Mouse (Mus musculus) megakaryocyte, embryonic 14.5 days (primary cell): ENCODE data around the gene Myadml2. TPM values are rescaled to one million over a fixed set of nuclear protein-coding genes. Genes with fewer than 3 reads are reported as not detected.

Experiments used
- H3K27me3 ChIP-seq: replicated peaks from 2 replicates; pipeline ENCODE3; 2012; ENCODE audit warnings: inconsistent platforms
- H3K36me3 ChIP-seq: replicated peaks from 2 replicates; pipeline ENCODE3; 2012; ENCODE audit warnings: low read length, inconsistent platforms, mixed read lengths
- H3K4me1 ChIP-seq: 2 replicates; pipeline ENCODE4 v1.6.1; 2012; ENCODE audit warnings: inconsistent platforms
- H3K4me3 ChIP-seq: replicated peaks from 2 replicates; pipeline ENCODE3; 2012; ENCODE audit warnings: moderate library complexity, mild to moderate bottlenecking, inconsistent platforms
- H3K9me3 ChIP-seq: 2 replicates; pipeline ENCODE4 v1.6.1; 2012; ENCODE audit warnings: inconsistent platforms
- FLI1 ChIP-seq: IDR thresholded peaks from 2 replicates; pipeline ENCODE4 v1.6.1; 2012; ENCODE audit warnings: low read length, inconsistent platforms, mixed read lengths
- GATA1 ChIP-seq: IDR thresholded peaks from 3 replicates; pipeline ENCODE4 v1.6.1; 2012; ENCODE audit warnings: mixed read lengths, low read length, inconsistent platforms, borderline replicate concordance
- polyA plus RNA-seq: library from polyadenylated mRNA; stranded (reverse); fragments of >175 nt; gene quantifications from 2 replicates; pipeline ENCODE4 v1.2.3, GENCODE M21; 2012; ENCODE audit warnings: low replicate concordance; ENCODE audit not compliant: insufficient read depth

Myadml2 gene
- polyA plus RNA-seq, 1 experiment = 0.44 TPM

DNA sequence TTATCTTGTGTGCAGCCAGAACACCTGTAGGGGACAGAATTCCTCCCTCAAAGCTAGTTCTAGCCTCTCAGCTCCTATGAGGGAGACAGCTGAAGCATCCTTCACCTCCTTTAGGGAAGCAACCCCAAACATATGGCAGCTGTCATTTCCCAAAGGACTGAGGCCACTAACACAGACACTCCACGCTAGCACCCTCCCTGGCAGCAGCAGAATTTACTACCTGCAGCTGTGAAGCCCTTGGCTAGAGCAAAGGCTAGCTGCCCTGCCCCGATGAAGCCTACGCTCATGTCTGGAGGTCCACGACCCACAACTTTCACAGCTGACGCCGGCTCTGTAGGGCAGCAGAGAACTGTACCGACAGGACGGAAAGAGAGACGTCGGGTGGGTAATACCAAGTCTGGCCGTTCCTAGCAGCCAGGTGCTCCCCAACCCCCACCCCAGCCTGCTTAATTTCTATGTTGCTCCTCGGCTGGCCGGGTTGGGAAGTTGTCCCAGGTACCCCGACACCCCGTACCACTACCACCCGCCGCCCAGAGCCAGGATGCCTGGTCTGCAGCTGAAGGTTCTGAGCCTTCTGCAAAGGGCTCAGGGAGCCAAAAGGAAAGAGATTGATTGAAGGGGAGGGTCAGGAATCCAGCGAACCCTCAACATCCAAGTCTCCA, 4.9 kb downstream of the Myadml2 start:
- TF ChIP-seq FLI1 = no peak
- no peak for TF ChIP-seq GATA1
- peaks cover 51% of the 10 kb centered on the region for H3K4me1 ChIP-seq
- H3K27me3 ChIP-seq = peaks cover 10% of the 10 kb centered on the region

DNA sequence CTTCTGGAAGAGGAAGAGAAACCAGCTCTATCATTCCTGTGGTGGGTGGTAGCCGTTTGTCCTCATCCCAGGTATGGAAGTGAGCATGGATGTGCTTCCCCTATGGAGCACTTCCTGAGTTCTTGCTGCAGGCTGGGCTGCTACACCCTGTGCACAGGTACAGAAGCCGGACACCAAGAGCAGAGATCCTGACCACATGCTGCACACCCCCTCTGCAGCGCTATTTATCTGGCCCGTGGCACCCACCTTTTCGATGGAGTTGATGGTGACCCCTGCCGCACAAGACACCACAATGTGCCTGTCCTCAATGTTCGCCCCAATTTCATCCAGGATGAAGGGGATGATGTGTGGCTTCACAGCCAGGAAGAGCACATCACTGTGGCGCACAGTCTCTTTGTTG, 6.1 kb downstream of the Myadml2 start:
- Histone ChIP-seq H3K27me3 (peaks cover 8% of the 10 kb centered on the region), H3K36me3 (peaks cover 27% of the 10 kb centered on the region), H3K4me1 (peaks cover 47% of the 10 kb centered on the region), H3K9me3 (no peaks in the 10 kb centered on the region), H3K4me3 (peak overlapping the region; percentile 51)
- no peak for TF ChIP-seq FLI1
- no peak for TF ChIP-seq GATA1

More for the DNA sequence above, 4.9 kb downstream of the Myadml2 start:
- Histone ChIP-seq H3K9me3 (no peaks in the 10 kb centered on the region), H3K4me3 (peak overlapping the region; percentile 93), H3K36me3 (peaks cover 19% of the 10 kb centered on the region)

- peaks cover 6% of the 10 kb centered on the region for H3K27me3 ChIP-seq
- peak overlapping the region; percentile 5 for H3K4me3 ChIP-seq
- TF ChIP-seq GATA1 (no peak), FLI1 (no peak)
- peaks cover 28% of the 10 kb centered on the region for H3K36me3 ChIP-seq
- H3K4me1 ChIP-seq = peaks cover 47% of the 10 kb centered on the region
- H3K9me3 ChIP-seq = no peaks in the 10 kb centered on the region
Measured at GRCm38 (mm10) chr11:120641255-120641654, 6.7 kb downstream of the Myadml2 start.

DNA sequence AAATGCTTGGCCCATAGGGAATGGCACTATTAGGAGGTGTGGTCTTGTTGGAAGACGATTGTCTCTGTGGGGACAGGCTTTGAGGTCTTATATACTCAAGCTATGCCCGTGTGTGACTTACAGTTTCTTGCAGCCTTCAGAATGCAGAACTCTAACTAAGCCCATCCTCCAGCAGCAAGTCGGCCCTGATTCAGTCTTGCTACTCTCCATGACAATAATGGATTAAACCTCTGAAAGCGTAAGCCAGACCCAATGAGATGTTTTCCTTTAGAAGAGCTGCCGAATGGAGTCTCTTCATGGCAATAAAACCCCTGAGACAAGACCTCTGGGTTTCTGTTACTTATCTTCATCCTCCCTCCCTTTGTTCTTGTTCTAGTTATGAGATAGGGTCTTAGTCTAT, 13.1 kb downstream of the Myadml2 start:
- H3K4me3 ChIP-seq = no peak overlapping the region
- H3K36me3 ChIP-seq = peaks cover 21% of the 10 kb centered on the region
- H3K27me3 ChIP-seq = no peaks in the 10 kb centered on the region
- no peaks in the 10 kb centered on the region for H3K9me3 ChIP-seq
- H3K4me1 ChIP-seq = peaks cover 58% of the 10 kb centered on the region
- no peak for TF ChIP-seq FLI1

GRCm38 (mm10) chr11:120633520-120634343, 14.2 kb downstream of the Myadml2 start, which contains the start of gene Mafg:
Gene Mafg, minus strand, starts transcription at chr11:120633600.
- TF ChIP-seq GATA1 = no peak
- TF ChIP-seq FLI1 = no peak
- Histone ChIP-seq H3K36me3 (peaks cover 23% of the 10 kb centered on the region), H3K9me3 (no peaks in the 10 kb centered on the region), H3K27me3 (no peaks in the 10 kb centered on the region), H3K4me3 (peak within 1 kb of the TSS; percentile 93), H3K4me1 (peaks cover 69% of the 10 kb centered on the region)

DNA sequence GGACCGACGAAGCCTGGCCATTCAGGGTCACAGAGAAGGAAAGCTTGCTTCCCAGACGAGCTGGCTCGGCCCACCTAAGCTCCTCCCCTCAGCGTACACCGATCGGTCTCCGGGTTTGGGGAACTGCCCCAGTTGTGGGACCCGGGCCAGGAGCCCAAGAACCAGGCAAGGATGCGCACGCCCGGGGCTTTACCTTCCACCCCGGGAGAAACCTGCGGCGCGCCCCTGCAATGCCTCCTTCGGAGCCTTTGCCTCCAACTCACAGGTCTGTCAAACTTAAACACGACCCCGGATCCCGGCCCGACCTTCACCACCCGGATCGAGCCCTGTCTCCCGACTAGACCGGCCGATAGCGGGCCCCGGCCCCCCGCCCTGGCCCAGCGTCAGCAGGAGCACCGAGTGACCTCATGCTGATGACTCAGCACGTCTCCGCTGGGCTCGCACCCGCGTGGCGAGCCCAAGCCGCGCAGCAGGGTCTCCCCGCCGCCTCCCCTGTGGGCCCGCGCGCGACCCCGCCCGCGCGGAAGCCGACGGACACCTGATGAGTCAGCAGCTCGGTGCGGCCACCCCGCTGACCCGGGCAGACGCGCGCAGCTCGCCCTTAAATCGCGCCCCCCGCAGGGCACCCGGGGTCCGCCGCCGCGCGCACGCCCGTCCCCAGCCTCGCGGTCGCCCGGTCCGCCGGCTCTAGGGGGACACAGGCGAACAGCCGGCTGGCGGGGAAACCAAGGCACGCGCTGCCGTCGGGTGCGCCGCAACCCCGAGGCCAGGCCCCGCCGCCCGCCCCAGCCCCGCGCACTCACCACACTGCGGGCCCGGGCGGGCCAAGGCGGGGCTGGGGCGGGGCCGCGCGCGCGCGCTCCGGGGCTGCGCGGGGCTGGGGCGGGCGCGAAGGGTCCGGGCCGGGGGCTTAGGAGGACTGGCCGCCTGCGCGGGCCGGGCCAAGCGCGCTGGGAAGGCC, 15.1 kb downstream of the Myadml2 start:
- Histone ChIP-seq H3K4me3 (peak overlapping the region; percentile 93), H3K9me3 (no peaks in the 10 kb centered on the region), H3K36me3 (peaks cover 26% of the 10 kb centered on the region), H3K4me1 (peaks cover 76% of the 10 kb centered on the region), H3K27me3 (no peaks in the 10 kb centered on the region)
- TF ChIP-seq GATA1 = no peak
- TF ChIP-seq FLI1 = no peak

DNA sequence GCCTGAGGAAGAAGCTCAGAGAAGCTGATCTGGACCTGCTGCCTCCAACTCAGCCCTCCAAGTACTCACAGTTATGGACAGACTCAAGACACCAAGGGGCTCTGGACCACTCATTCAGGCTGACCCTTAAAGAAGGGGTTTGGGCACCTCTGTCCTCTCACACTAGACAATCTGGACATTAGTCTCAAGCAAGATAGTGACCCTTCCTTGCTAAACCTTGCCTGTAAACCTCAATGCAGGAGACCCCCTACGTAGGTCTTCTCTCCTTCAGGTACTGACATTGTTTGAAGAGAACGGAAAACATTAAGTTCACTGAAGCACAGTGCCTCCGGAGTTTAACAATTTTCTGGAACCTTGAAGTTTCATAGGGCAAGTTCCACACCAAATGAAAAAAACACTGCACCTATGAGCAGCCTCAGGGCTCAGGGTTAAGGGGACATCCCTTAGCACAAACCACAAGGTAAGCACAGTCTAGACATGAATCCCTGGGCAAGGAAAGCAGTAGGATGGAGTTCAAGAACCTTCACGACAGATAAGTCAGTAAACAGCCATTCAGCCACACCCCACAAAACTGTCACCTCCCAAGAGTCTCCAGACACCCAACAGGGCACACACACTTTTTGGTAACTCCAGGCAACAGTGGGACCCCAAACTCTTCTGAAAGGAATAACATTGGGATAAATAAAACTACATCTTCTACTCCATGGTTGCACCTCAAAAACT, 16.1 kb downstream of the Myadml2 start:
- Histone ChIP-seq H3K4me1 (peaks cover 78% of the 10 kb centered on the region), H3K9me3 (no peaks in the 10 kb centered on the region), H3K36me3 (peaks cover 28% of the 10 kb centered on the region), H3K4me3 (peak overlapping the region; percentile 93), H3K27me3 (no peaks in the 10 kb centered on the region)
- TF ChIP-seq GATA1 (no peak), FLI1 (no peak)

DNA sequence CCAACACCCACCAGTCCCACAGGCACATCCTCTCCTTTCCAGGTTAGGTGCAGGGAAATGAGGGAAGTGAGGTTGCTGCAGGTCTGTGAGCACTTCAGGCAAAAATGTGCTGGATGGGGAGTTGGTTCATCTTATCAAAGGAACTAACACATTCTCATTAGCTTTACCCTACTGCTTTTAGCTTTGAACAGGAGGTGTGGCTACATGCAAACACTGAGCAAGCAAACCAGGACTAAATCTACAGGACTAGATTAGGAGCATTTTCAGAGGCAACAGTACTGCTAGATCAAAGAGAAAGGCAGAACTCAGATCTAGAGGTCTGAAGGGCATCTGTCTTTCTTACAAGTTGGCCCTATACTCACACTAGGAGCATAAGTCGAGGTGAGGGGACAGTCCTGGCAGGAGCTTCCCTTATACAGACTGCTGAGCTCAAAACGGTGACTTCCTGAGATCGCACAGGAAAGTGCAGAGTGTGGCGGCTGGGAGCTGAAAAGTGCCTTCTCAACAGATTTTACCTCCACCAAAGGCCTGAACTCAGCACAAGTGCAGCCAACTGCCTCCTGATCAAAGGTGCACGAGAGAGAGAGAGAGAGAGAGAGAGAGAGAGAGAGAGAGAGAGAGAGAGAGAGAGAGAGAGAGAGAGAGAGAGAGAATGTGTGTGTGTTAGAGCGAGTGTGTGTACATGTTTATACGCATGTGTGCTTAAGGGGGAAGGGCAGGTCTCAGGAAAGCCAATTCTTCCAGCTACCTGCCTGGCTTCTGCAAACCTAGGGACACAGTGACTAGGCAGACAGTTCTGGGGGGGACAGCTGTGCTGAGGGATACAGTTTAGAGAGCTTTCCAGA, 16.9 kb downstream of the Myadml2 start:
- Histone ChIP-seq H3K4me3 (peak overlapping the region; percentile 93), H3K4me1 (peaks cover 78% of the 10 kb centered on the region), H3K36me3 (peaks cover 33% of the 10 kb centered on the region), H3K27me3 (no peaks in the 10 kb centered on the region), H3K9me3 (no peaks in the 10 kb centered on the region)
- no peak for TF ChIP-seq FLI1
- no peak for TF ChIP-seq GATA1
